Mouse (Mus musculus): Measurements from ENCODE around the gene Ets2. TPM values are rescaled to one million over a fixed set of nuclear protein-coding genes. Genes with fewer than 3 reads are reported as not detected.

Gene Ets2
- polyA plus RNA-seq, 1 experiment from 2014 or later: 14.2 TPM

DNA sequence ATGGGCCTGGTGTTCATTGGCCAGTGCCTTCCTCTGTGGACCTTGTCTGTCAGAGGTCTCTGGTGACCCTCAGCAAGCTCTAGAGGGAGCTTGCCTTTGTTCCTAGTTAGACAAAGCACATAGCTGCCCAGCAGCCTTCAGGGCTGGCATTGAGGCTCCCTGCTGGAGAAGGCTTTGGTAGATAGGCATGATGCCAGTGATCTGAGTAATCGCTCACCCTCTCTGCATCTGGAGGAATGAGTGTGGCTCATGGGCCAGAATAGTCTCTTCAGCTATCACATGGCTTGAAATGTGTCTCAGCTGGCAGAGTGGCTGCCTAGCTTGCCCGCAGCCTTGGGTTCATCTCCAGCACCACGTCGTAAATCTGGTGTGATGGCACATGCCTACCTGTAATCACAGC is 16.2 kb downstream of the Ets2 start:
- Histone ChIP-seq H3K27ac (no peak overlapping the region), H3K4me1 (no peaks in the 10 kb centered on the region), H3K27me3 (ENCODE audit: poor library complexity, severe bottlenecking) (no peaks in the 10 kb centered on the region), H3K36me3 (replicated peaks) (peaks cover 82% of the 10 kb centered on the region), H3K9me3 (peaks cover 12% of the 10 kb centered on the region), H3K4me3 (no peak overlapping the region)
- no peak for DNase-seq (ENCODE audit: extremely low spot score, low spot score)
- WGBS: 94% methylated on average over 4 of the region's 4 CpGs

DNA sequence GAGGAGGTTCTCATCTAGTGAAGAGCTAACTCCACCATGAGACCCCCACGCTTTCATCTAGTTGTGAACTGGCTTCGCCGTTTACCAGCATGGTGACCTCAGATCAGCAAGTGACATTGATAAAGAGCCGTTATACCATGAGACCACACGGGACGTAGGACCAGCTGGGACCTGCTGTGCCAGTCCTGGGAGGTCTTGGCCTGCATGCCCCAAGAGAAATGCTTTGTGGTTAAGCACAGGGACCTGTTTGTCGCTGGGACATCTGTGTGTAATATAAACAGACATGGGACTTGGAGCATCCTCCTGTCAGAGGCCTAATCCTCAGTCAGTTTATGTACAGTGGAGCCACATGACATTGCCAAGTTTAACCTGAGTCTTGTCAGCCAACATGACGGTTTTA is 18.7 kb downstream of the Ets2 start:
- WGBS: 95% methylated on average over 8 of the region's 8 CpGs
- no peak for DNase-seq (ENCODE audit: extremely low spot score, low spot score)
- Histone ChIP-seq H3K36me3 (replicated peaks) (peaks cover 63% of the 10 kb centered on the region), H3K9me3 (peaks cover 12% of the 10 kb centered on the region), H3K27me3 (ENCODE audit: poor library complexity, severe bottlenecking) (no peaks in the 10 kb centered on the region), H3K27ac (no peak overlapping the region), H3K4me3 (no peak overlapping the region), H3K4me1 (no peaks in the 10 kb centered on the region)

- Histone ChIP-seq H3K27me3 (ENCODE audit: poor library complexity, severe bottlenecking) (no peaks in the 10 kb centered on the region), H3K9me3 (peaks cover 12% of the 10 kb centered on the region), H3K36me3 (replicated peaks) (peaks cover 25% of the 10 kb centered on the region), H3K27ac (no peak overlapping the region), H3K4me3 (no peak overlapping the region), H3K4me1 (peaks cover 5% of the 10 kb centered on the region)
- no peak for DNase-seq (ENCODE audit: extremely low spot score, low spot score)
- 86% methylated on average over 2 of the region's 2 CpGs for WGBS
These were observed 22.4 kb downstream of the Ets2 start for GRCm38 (mm10) chr16:95724251-95724650.

DNA sequence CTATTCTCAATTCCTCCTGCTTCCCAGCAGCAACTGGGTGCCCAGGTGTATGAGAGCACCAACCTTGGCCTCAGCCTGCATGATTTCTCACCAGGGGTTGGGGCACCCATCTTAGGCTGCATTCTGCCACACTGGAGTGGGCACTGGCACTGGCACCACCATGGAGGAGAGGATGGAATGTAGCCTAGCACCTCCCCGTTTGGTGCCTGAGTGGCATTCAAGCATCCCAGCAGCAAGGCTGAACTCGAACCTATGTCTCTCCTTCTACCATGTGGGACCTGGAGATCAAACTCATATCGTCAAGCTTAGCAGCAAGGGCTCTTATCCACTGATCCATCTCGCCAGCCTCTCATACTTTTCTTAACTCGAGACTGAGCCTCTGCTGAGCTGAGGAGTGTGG is 22.9 kb downstream of the Ets2 start:
- no peak overlapping the region for H3K4me3 ChIP-seq
- peaks cover 12% of the 10 kb centered on the region for H3K9me3 ChIP-seq
- 84% methylated on average over 5 of the region's 5 CpGs for WGBS
- H3K4me1 ChIP-seq: peaks cover 5% of the 10 kb centered on the region
- no peak overlapping the region for H3K27ac ChIP-seq
- H3K36me3 ChIP-seq (replicated peaks): peaks cover 20% of the 10 kb centered on the region
- H3K27me3 ChIP-seq (ENCODE audit: poor library complexity, severe bottlenecking): no peaks in the 10 kb centered on the region
- DNase-seq (ENCODE audit: extremely low spot score, low spot score): no peak

- Histone ChIP-seq H3K9me3 (peaks cover 10% of the 10 kb centered on the region), H3K27ac (no peak overlapping the region), H3K36me3 (replicated peaks) (0 out of 2 replicates have a peak, but pooled peaks cover under 1% of the 10 kb centered on the region), H3K4me1 (peaks cover 9% of the 10 kb centered on the region), H3K4me3 (no peak overlapping the region), H3K27me3 (ENCODE audit: poor library complexity, severe bottlenecking) (no peaks in the 10 kb centered on the region)
- DNase-seq (ENCODE audit: extremely low spot score, low spot score): no peak
- 90% methylated on average over 4 of the region's 4 CpGs for WGBS
These were observed 24.9 kb downstream of the Ets2 start for GRCm38 (mm10) chr16:95726802-95727201.

GRCm38 (mm10) chr16:95728453-95729435 is 26.9 kb downstream of the Ets2 start:
- Histone ChIP-seq H3K4me3 (no peak overlapping the region), H3K36me3 (replicated peaks) (no peaks in the 10 kb centered on the region), H3K27ac (no peak overlapping the region), H3K27me3 (ENCODE audit: poor library complexity, severe bottlenecking) (no peaks in the 10 kb centered on the region), H3K9me3 (no peaks in the 10 kb centered on the region), H3K4me1 (peaks cover 9% of the 10 kb centered on the region)
- DNase-seq (ENCODE audit: extremely low spot score, low spot score): no peak
- WGBS: 88% methylated on average over 10 of the region's 10 CpGs

- peaks cover 9% of the 10 kb centered on the region for H3K4me1 ChIP-seq
- 83% methylated on average over 6 of the region's 6 CpGs for WGBS
- H3K9me3 ChIP-seq: no peaks in the 10 kb centered on the region
- H3K27ac ChIP-seq: no peak overlapping the region
- H3K36me3 ChIP-seq (replicated peaks): no peaks in the 10 kb centered on the region
- no peak overlapping the region for H3K4me3 ChIP-seq
- H3K27me3 ChIP-seq (ENCODE audit: poor library complexity, severe bottlenecking): no peaks in the 10 kb centered on the region
- DNase-seq (ENCODE audit: extremely low spot score, low spot score): no peak
These were observed 27.9 kb downstream of the Ets2 start for GRCm38 (mm10) chr16:95729775-95730174.

DNA sequence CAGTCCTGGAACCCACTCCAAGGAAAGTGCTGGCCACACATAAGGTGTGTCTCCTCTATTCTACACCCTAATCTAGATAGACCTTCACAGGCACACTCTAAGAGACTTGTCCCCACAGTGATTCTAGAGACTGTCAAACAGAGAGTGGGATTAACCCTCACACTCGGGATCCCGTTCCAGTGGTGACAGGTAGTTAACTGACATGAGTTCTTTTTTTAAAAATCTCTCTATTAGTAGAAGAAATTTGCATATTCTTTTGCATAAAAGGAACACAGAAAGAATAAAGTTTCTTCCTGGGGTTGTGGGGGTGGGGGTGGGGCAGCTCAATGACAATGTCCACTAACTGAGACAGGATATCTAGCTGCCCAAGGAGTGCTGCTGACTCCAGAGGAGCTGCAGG is 32.9 kb downstream of the Ets2 start:
- DNase-seq (ENCODE audit: extremely low spot score, low spot score): no peak
- Histone ChIP-seq H3K36me3 (replicated peaks) (no peaks in the 10 kb centered on the region), H3K4me1 (peaks cover 9% of the 10 kb centered on the region), H3K9me3 (no peaks in the 10 kb centered on the region), H3K27me3 (ENCODE audit: poor library complexity, severe bottlenecking) (no peaks in the 10 kb centered on the region), H3K27ac (no peak overlapping the region), H3K4me3 (no peak overlapping the region)
- WGBS: 82% methylated on average over 2 of the region's 2 CpGs

DNA sequence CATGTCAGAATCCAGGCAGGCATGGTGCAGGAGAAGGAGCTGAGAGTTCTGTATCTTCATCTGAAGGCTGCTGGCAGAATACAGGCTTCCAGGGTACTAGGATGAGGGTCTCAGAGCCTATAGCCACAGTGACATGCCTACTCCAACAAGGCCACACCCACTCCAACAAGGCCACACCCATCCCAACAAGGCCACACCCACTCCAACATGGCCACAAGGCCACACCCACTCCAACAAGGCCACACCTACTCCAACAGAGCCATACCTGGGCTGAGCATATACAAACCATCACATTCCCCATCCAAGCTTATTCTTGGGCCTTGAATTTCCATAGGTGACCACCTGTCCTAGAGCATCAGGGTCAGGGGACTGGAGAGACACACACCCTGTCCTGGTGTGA is 34.2 kb downstream of the Ets2 start:
- Histone ChIP-seq H3K27ac (no peak overlapping the region), H3K4me3 (no peak overlapping the region), H3K9me3 (no peaks in the 10 kb centered on the region), H3K4me1 (peaks cover 7% of the 10 kb centered on the region), H3K36me3 (replicated peaks) (no peaks in the 10 kb centered on the region), H3K27me3 (ENCODE audit: poor library complexity, severe bottlenecking) (no peaks in the 10 kb centered on the region)
- no peak for DNase-seq (ENCODE audit: extremely low spot score, low spot score)

DNA sequence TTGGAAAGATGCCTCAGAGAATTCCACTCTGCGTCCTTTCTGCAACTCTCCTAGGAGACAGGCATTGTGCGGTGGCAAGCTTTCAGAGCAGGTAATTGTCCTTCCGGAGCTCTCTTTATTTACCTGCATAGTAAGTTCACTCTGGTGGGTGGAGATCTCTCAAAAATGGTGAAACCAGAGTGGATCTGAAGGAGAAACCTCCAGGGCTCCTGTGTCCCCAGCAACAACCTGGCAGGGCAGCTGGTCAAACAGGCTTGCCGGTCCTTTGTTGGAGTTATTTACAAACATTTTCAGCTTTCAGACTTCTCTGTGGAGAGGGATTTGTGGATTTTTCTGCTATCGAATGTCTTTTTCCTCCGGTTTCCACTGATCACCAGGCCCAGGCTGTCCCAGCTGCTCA is 34.6 kb downstream of the Ets2 start:
- Histone ChIP-seq H3K4me3 (no peak overlapping the region), H3K27ac (no peak overlapping the region), H3K4me1 (peaks cover 10% of the 10 kb centered on the region), H3K27me3 (ENCODE audit: poor library complexity, severe bottlenecking) (no peaks in the 10 kb centered on the region), H3K9me3 (no peaks in the 10 kb centered on the region), H3K36me3 (replicated peaks) (no peaks in the 10 kb centered on the region)
- no peak for DNase-seq (ENCODE audit: extremely low spot score, low spot score)
- 86% methylated on average over 6 of the region's 6 CpGs for WGBS

GRCm38 (mm10) chr16:95739522-95739921 is 37.6 kb downstream of the Ets2 start:
- DNase-seq (ENCODE audit: extremely low spot score, low spot score): no peak
- no peak overlapping the region for H3K27ac ChIP-seq
- no peak overlapping the region for H3K4me3 ChIP-seq
- 68% methylated on average over 6 of the region's 6 CpGs for WGBS
- H3K4me1 ChIP-seq: peaks cover 10% of the 10 kb centered on the region
- no peaks in the 10 kb centered on the region for H3K9me3 ChIP-seq
- H3K27me3 ChIP-seq (ENCODE audit: poor library complexity, severe bottlenecking): no peaks in the 10 kb centered on the region
- H3K36me3 ChIP-seq (replicated peaks): no peaks in the 10 kb centered on the region

GRCm38 (mm10) chr16:95741358-95741757 is 39.5 kb downstream of the Ets2 start:
- H3K27ac ChIP-seq: no peak overlapping the region
- 86% methylated on average over 11 of the region's 11 CpGs for WGBS
- no peaks in the 10 kb centered on the region for H3K9me3 ChIP-seq
- H3K4me1 ChIP-seq: peaks cover 10% of the 10 kb centered on the region
- no peak for DNase-seq (ENCODE audit: extremely low spot score, low spot score)
- no peaks in the 10 kb centered on the region for H3K36me3 ChIP-seq (replicated peaks)
- H3K4me3 ChIP-seq: no peak overlapping the region
- H3K27me3 ChIP-seq (ENCODE audit: poor library complexity, severe bottlenecking): no peaks in the 10 kb centered on the region

- no peak for DNase-seq (ENCODE audit: extremely low spot score, low spot score)
- Histone ChIP-seq H3K9me3 (no peaks in the 10 kb centered on the region), H3K4me1 (peaks cover 10% of the 10 kb centered on the region), H3K27me3 (ENCODE audit: poor library complexity, severe bottlenecking) (no peaks in the 10 kb centered on the region), H3K4me3 (no peak overlapping the region), H3K27ac (no peak overlapping the region), H3K36me3 (replicated peaks) (no peaks in the 10 kb centered on the region)
- WGBS: 89% methylated on average over 10 of the region's 10 CpGs
These were observed 40.3 kb downstream of the Ets2 start for GRCm38 (mm10) chr16:95741915-95742739.

Data from forebrain, embryonic 10.5 days (tissue).